Mouse (Mus musculus) liver, adult 10 weeks (tissue): ENCODE data around the gene Ucp2. TPM values are rescaled to one million over a fixed set of nuclear protein-coding genes. Genes with fewer than 3 reads are reported as not detected.

Experiments used
- polyA plus RNA-seq: library from polyadenylated mRNA; stranded (reverse); fragments of 350-450 nt; fragmentation: Illumina TruSeq; extraction: RNeasy Lipid Tissue Mini Kit (QIAGEN cat#74804); gene quantifications from one replicate; pipeline ENCODE4 v1.2.3, GENCODE M21; 2014; ENCODE audit warnings: low read depth, low replicate concordance

Gene Ucp2
- polyA plus RNA-seq: 7.7 TPM

DNA sequence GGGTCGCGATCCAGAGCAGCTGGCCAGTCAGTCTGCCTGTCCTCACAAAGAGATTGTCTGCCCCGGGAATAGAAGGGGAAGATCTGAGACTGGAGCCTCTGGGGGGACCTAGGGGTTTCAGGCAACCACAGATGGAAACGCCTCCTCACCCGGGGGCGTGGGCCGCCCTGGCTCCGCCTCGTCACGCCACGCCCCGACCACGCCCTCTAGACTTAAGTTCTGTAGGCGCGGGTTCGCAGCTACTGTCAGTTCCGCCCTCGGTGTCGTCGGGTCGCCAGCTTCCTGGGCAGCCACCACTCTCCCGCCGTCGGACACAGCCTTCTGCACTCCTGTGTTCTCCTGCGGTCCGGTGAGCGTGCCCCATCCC, at the start of gene Ucp2:
Gene Ucp2 (plus strand): TSS at position 221 of the 367 bp plus-strand sequence.

DNA sequence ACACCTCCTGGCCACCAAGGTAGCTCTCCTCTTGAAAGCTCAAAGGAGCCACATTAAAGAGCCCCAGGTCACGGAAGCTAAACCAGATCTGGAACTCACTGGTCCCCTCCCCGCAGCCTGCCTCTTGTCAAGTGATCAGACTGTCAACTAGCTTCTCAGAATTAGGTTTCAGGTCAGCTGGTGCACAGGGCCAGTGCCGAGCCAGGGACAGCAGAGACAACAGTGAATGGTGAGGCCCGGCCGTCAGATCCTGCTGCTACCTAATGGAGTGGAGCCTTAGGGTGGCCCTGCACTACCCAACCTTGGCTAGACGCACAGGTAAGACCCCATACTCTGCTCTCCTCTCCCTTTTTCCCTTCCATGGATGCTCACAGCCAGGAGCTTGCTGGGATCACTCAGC, 20.4 kb upstream of the Ucp2 start, which contains the start of gene Ucp3:
Gene Ucp3 (plus strand): TSS at position 214 of the 400 bp plus-strand sequence.

DNA sequence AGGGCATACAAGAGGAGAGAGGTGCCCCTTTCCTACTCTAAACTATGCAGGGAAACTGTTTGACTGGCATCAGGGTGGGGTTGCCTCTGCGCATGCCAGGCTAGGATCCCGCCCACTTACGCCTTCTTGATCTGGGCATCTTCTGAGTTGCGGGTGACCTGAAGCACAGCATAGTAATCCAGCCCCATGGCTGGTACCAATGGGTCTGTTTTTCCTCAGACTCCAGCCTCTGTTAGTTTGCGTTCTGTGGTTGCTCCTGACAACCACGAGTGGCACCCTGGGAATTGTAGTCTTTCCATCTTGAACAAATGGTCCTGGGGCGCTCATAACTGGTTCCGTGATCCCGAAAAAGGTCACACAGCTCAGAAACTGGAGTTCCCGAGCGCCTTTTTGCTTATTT, 21.4 kb downstream of the Ucp2 start, which contains the start of gene Dnajb13:
Gene Dnajb13 (minus strand): TSS at position 388 of the 400 bp plus-strand sequence.

DNA sequence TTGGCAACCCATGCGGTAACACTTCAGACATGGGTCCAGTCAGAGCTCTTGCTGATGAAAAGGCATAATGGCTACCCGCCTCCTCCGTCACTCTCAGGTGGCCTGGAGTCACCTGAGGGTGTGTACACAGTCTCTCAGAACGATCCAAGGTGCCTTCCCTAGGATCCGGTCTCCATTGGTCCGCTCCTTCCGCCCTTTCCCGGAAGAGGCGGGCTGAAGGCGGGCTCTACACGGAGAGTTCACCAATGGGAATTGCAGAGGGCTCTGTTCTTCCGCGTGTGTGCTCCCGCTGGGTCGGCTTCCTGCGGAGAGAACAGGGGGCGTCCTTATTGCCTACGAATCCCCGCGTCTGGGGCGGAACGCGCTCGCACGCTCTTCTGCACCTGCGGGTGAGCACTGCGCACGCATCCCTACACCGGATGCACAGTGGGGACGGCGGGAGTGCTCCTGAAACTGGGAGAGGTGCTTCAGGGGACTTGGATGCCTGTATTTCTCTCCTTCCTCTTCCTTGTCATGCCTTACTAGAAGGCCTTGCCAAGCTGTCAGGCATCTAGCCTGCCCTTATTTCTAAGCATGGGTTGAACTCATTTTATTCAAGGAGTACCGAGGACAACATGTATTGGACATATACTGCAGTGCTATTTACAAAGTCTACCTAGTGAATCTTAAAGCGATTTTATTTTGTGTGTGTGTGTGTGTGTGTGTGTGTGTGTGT, 43.8 kb downstream of the Ucp2 start, which contains the start of gene Coa4:
Gene Coa4 (plus strand): TSS at position 268 of the 715 bp plus-strand sequence.

Other genes with a start within 250 kb of the Ucp2 start
- gene P4ha3, start 207.8 kb upstream of the Ucp2 start, polyA plus RNA-seq: 0.21 TPM
- gene C2cd3, start 121.1 kb upstream of the Ucp2 start, polyA plus RNA-seq: 5.3 TPM
- gene Ppme1, start 121.0 kb upstream of the Ucp2 start, polyA plus RNA-seq: 28.2 TPM
- not detected for gene Ucp3, start 20.3 kb upstream of the Ucp2 start, polyA plus RNA-seq
- not detected for gene Dnajb13, start 21.6 kb downstream of the Ucp2 start, polyA plus RNA-seq
- gene Coa4, start 43.7 kb downstream of the Ucp2 start, polyA plus RNA-seq: 7.4 TPM
- 120 TPM for gene Rab6a, start 114.1 kb downstream of the Ucp2 start, polyA plus RNA-seq
- gene Mrpl48, start 115.0 kb downstream of the Ucp2 start, polyA plus RNA-seq: 39.2 TPM
- gene Plekhb1, start 169.1 kb downstream of the Ucp2 start, polyA plus RNA-seq: 20.1 TPM
- gene Fam168a, start 213.3 kb downstream of the Ucp2 start, polyA plus RNA-seq: 10.7 TPM